Mouse (Mus musculus) spleen, adult 2 months (tissue): ENCODE results near the gene Ccdc84.

Experiments used
- CTCF ChIP-seq: fragments of 200-500 bp; IDR thresholded peaks from 2 replicates; pipeline ENCODE4 v1.5.1; 2011; ENCODE audit warnings: mild to moderate bottlenecking, inconsistent platforms; ENCODE audit not compliant: insufficient read depth, insufficient read length, insufficient replicate concordance; ENCODE audit errors: extremely low read depth
- POLR2A ChIP-seq: fragments of 200-500 bp; IDR thresholded peaks from 2 replicates; pipeline ENCODE4 v1.6.1; 2011; ENCODE audit warnings: low read depth, low read length, inconsistent platforms

- TF ChIP-seq POLR2A (no peak), CTCF (no peak)
These were observed 17.3 kb downstream of the Ccdc84 start for GRCm38 (mm10) chr9:44401081-44401480.
